Mouse (Mus musculus): ENCODE measurements around the gene Gas8. TPM values are rescaled to one million over a fixed set of nuclear protein-coding genes. Genes with fewer than 3 reads are reported as not detected.

The Gas8 gene
- polyA plus RNA-seq, 1 experiment = 2.8 TPM

DNA sequence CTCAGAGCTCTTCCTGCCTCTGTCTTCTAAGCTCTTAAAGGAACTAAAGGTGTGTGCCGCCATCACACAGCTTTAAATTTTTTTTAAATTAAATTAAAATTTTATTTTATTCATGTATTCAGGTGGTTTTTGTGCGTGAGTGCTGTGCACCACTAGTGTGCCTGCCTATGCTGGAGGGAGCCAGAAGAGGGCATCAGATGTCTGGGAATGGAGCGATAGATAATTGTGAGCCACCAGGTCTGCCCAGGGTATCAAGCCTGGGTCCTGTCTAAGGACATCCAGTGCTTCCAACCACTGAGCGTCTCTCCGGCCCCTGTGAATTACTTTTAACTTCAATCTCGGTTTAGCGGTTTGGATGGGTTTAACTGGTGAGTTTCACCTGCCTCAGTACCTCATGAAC lies 36.0 kb upstream of the Gas8 start:
- TF ChIP-seq POLR2A (IDR thresholded peaks at IDR 0.05; ENCODE audit: low read depth, low read length) = no peak
- no peak for TF ChIP-seq CTCF (IDR thresholded peaks at IDR 0.05; ENCODE audit: extremely low read depth, insufficient read depth, insufficient read length, insufficient replicate concordance)
- no peak for DNase-seq (ENCODE audit: low read depth in 1 of 2, low spot score in 2 of 2)
- Histone ChIP-seq H3K27ac (ENCODE audit: insufficient read depth, low read length) (no peak overlapping the region), H3K4me1 (ENCODE audit: control insufficient read depth, insufficient read depth, insufficient read length) (no peaks in the 10 kb centered on the region; the same call in 1 of the 2 replicates), H3K4me3 (ENCODE audit: extremely low read depth, insufficient read depth, insufficient read length) (no peak overlapping the region), H3K36me3 (ENCODE audit: control insufficient read depth, insufficient read depth, low read length) (peaks cover 26% of the 10 kb centered on the region), H3K27me3 (ENCODE audit: control insufficient read depth, insufficient read depth, low read length) (no peaks in the 10 kb centered on the region)
- WGBS = 95% methylated on average over 7 of the region's 7 CpGs

GRCm38 (mm10) chr8:123491280-123492075 lies 27.2 kb upstream of the Gas8 start:
- 84% methylated on average over 15 of the region's 15 CpGs for WGBS
- peaks cover 67% of the 10 kb centered on the region for H3K36me3 ChIP-seq (ENCODE audit: control insufficient read depth, insufficient read depth, low read length)

DNA sequence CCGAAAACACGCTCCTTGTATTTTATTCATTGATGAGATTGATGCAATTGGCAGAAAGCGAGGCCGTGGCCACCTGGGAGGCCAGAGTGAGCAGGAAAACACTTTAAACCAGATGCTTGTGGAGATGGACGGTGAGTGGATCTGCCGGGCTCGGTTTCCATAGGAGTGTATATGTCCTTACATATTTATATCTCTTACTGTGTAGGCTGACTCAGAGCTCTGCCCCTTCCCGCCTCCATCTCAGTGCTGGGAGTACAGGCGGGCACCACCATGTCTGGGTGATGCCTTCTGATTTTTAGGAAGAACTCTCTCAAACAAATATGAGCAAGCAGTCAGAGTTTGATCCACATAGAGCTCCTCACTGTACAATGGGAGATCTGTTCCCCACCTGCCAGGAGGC lies 25.7 kb upstream of the Gas8 start:
- no peak for DNase-seq (ENCODE audit: low read depth in 1 of 2, low spot score in 2 of 2)
- Histone ChIP-seq H3K4me3 (ENCODE audit: extremely low read depth, insufficient read depth, insufficient read length) (no peak overlapping the region), H3K27me3 (ENCODE audit: control insufficient read depth, insufficient read depth, low read length) (no peaks in the 10 kb centered on the region), H3K4me1 (ENCODE audit: control insufficient read depth, insufficient read depth, insufficient read length) (no peaks in the 10 kb centered on the region), H3K27ac (ENCODE audit: insufficient read depth, low read length) (no peak overlapping the region), H3K36me3 (ENCODE audit: control insufficient read depth, insufficient read depth, low read length) (peaks cover 63% of the 10 kb centered on the region)
- WGBS = 94% methylated on average over 9 of the region's 9 CpGs
- no peak for TF ChIP-seq POLR2A (IDR thresholded peaks at IDR 0.05; ENCODE audit: low read depth, low read length)
- TF ChIP-seq CTCF (IDR thresholded peaks at IDR 0.05; ENCODE audit: extremely low read depth, insufficient read depth, insufficient read length, insufficient replicate concordance) = no peak

More at GRCm38 (mm10) chr8:123491280-123492075, 27.2 kb upstream of the Gas8 start:
- Histone ChIP-seq H3K4me3 (ENCODE audit: extremely low read depth, insufficient read depth, insufficient read length) (no peak overlapping the region), H3K4me1 (ENCODE audit: control insufficient read depth, insufficient read depth, insufficient read length) (no peaks in the 10 kb centered on the region), H3K27ac (ENCODE audit: insufficient read depth, low read length) (no peak overlapping the region), H3K27me3 (ENCODE audit: control insufficient read depth, insufficient read depth, low read length) (no peaks in the 10 kb centered on the region)
- TF ChIP-seq CTCF (IDR thresholded peaks at IDR 0.05; ENCODE audit: extremely low read depth, insufficient read depth, insufficient read length, insufficient replicate concordance) (no peak), POLR2A (IDR thresholded peaks at IDR 0.05; ENCODE audit: low read depth, low read length) (no peak)
- DNase-seq (ENCODE audit: low read depth in 1 of 2, low spot score in 2 of 2) = no peak

DNA sequence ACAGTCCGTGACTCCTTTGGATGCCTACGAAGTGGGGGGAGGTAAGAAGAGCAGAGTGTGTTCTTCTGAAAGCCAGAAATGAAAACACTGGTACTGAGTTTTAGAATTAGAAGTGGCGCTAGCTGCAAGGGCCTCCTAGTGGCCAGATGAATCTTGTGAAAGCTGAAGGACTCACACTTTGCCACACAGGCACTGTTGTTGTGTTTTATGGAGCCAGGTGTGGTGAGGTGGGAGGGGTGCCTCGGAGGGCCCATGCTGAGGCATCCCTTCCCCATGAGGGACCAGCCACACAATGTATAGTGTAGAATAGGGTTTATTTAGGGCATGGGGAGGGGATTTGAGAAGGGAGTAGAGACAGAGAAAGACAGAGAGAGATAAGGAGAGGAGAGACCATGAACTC lies 20.9 kb upstream of the Gas8 start:
- TF ChIP-seq POLR2A (IDR thresholded peaks at IDR 0.05; ENCODE audit: low read depth, low read length) (no peak), CTCF (IDR thresholded peaks at IDR 0.05; ENCODE audit: extremely low read depth, insufficient read depth, insufficient read length, insufficient replicate concordance) (no peak)
- no peaks in the 10 kb centered on the region for H3K27me3 ChIP-seq (ENCODE audit: control insufficient read depth, insufficient read depth, low read length)
- WGBS = 91% methylated on average over 4 of the region's 4 CpGs
- H3K27ac ChIP-seq (ENCODE audit: insufficient read depth, low read length) = no peak overlapping the region
- H3K4me3 ChIP-seq (ENCODE audit: extremely low read depth, insufficient read depth, insufficient read length) = no peak overlapping the region
- H3K4me1 ChIP-seq (ENCODE audit: control insufficient read depth, insufficient read depth, insufficient read length) = no peaks in the 10 kb centered on the region
- no peak for DNase-seq (ENCODE audit: low read depth in 1 of 2, low spot score in 2 of 2)
- H3K36me3 ChIP-seq (ENCODE audit: control insufficient read depth, insufficient read depth, low read length) = peaks cover 58% of the 10 kb centered on the region

DNA sequence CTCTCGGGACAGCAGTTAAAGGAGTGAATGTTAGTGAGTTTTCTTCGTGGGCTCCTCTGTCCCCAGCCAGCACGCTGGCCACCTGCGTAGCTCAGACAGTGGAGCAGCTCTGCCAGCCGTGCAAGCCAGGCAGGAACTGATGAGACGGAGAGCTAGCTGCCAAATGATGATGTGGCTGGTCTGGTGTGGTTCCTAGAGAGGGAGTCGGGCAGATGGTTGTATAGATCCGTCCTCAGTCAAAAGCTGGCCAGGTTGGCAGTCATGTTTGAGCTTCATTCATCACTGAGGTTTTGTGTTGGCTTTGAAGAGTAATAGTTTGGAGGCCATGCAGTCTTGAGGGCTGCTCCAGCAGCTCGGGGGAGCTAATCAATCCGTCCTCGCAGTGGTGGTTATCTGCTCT lies 19.7 kb upstream of the Gas8 start:
- H3K36me3 ChIP-seq (ENCODE audit: control insufficient read depth, insufficient read depth, low read length) = peaks cover 56% of the 10 kb centered on the region
- no peak for TF ChIP-seq CTCF (IDR thresholded peaks at IDR 0.05; ENCODE audit: extremely low read depth, insufficient read depth, insufficient read length, insufficient replicate concordance)
- TF ChIP-seq POLR2A (IDR thresholded peaks at IDR 0.05; ENCODE audit: low read depth, low read length) = no peak

DNA sequence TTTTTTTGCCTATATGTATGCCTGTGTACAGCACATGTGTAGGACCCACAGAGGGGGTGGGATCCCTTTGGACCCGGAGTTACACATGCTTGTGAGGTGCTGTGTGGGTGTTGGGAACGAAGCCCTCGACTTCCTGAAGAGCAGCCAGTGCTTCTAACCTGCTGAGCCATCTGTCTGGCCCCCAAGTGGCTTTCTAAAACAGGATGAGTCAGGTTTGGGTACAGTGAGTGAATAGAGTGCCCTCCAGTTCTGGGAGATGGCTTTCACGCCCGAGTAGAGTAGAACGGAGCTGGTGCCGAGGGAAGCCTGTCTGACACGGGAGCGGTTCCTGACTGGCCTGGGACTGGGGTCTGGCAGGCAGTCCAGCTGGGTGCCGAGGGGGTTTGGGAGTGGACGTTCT lies 19.1 kb upstream of the Gas8 start:
- no peaks in the 10 kb centered on the region for H3K4me1 ChIP-seq (ENCODE audit: control insufficient read depth, insufficient read depth, insufficient read length)
- DNase-seq (ENCODE audit: low read depth in 1 of 2, low spot score in 2 of 2) = no peak
- TF ChIP-seq POLR2A (IDR thresholded peaks at IDR 0.05; ENCODE audit: low read depth, low read length) = no peak
- no peak for TF ChIP-seq CTCF (IDR thresholded peaks at IDR 0.05; ENCODE audit: extremely low read depth, insufficient read depth, insufficient read length, insufficient replicate concordance)
- 94% methylated on average over 11 of the region's 11 CpGs for WGBS
- no peak overlapping the region for H3K27ac ChIP-seq (ENCODE audit: insufficient read depth, low read length)
- H3K27me3 ChIP-seq (ENCODE audit: control insufficient read depth, insufficient read depth, low read length) = no peaks in the 10 kb centered on the region
- H3K36me3 ChIP-seq (ENCODE audit: control insufficient read depth, insufficient read depth, low read length) = peaks cover 55% of the 10 kb centered on the region
- no peak overlapping the region for H3K4me3 ChIP-seq (ENCODE audit: extremely low read depth, insufficient read depth, insufficient read length)

More for the DNA sequence above, 19.7 kb upstream of the Gas8 start:
- no peak for DNase-seq (ENCODE audit: low read depth in 1 of 2, low spot score in 2 of 2)
- no peaks in the 10 kb centered on the region for H3K4me1 ChIP-seq (ENCODE audit: control insufficient read depth, insufficient read depth, insufficient read length)
- H3K27me3 ChIP-seq (ENCODE audit: control insufficient read depth, insufficient read depth, low read length) = no peaks in the 10 kb centered on the region
- no peak overlapping the region for H3K4me3 ChIP-seq (ENCODE audit: extremely low read depth, insufficient read depth, insufficient read length)
- 86% methylated on average over 11 of the region's 11 CpGs for WGBS
- no peak overlapping the region for H3K27ac ChIP-seq (ENCODE audit: insufficient read depth, low read length)

DNA sequence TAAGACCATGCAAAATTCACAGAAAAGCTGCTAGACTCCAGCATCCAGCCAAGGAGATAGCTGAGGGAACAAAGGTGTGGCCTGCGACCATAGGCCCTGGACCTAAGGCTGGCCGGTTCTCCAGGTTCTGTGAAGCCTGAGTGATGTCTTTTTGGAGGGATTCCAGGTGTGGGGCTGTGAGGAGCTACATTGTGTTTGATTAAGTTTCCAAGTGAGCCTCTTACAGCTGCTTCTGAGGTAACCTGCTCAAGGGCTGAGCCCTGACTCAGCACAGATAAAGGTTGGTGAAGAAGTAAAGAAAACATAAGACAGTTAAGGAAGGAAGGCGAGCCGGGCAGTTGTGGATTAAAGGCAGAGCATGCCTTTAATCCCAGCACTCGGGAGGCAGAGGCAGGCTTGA lies 16.4 kb upstream of the Gas8 start:
- no peak for TF ChIP-seq CTCF (IDR thresholded peaks at IDR 0.05; ENCODE audit: extremely low read depth, insufficient read depth, insufficient read length, insufficient replicate concordance)
- TF ChIP-seq POLR2A (IDR thresholded peaks at IDR 0.05; ENCODE audit: low read depth, low read length) = no peak
- H3K36me3 ChIP-seq (ENCODE audit: control insufficient read depth, insufficient read depth, low read length) = peaks cover 38% of the 10 kb centered on the region
- WGBS = 94% methylated on average over 5 of the region's 5 CpGs

More for the DNA sequence above, 16.4 kb upstream of the Gas8 start:
- Histone ChIP-seq H3K4me3 (ENCODE audit: extremely low read depth, insufficient read depth, insufficient read length) (no peak overlapping the region), H3K27ac (ENCODE audit: insufficient read depth, low read length) (no peak overlapping the region), H3K27me3 (ENCODE audit: control insufficient read depth, insufficient read depth, low read length) (no peaks in the 10 kb centered on the region), H3K4me1 (ENCODE audit: control insufficient read depth, insufficient read depth, insufficient read length) (no peaks in the 10 kb centered on the region)
- DNase-seq (ENCODE audit: low read depth in 1 of 2, low spot score in 2 of 2) = no peak
